In genomic region chr12:72303624-72304346, GRCm38 (mm10) we compare ENCODE assay signal across 14 mouse cellular contexts.
DNase-seq lines count a peak whose midpoint lies in the region; ATAC-seq and TF ChIP-seq lines count a peak whose summit lies in the region.
"Had no signal": no experiment of that assay in that cellular context is flagged by ENCODE, and none has a peak within 500 bp of the region (broad histone marks: within the 10 kb centered on the region; RNA-seq: fewer than 3 reads in every experiment).

No protein-coding gene starts in this region.

- no peak for TF ChIP-seq EP300 in stomach, postnatal 0 days (optimal IDR thresholded peaks at IDR 0.05)
- TF ChIP-seq EP300 in lung, postnatal 0 days (IDR thresholded peaks at IDR 0.05), result no peak

- peaks cover 10% of the 10 kb centered on the region; the same call in 1 of the 2 replicates for H3K9me3 ChIP-seq in midbrain, embryonic 10.5 days (replicated peaks)
- no peaks in the 10 kb centered on the region for H3K9me3 ChIP-seq in midbrain, embryonic 13.5 days
- no peaks in the 10 kb centered on the region for H3K9me3 ChIP-seq in forebrain, embryonic 16.5 days (ENCODE audit: control insufficient read depth, low read length)
- H3K9me3 ChIP-seq in limb, embryonic 13.5 days, result 0 out of 2 replicates have a peak, but pooled peaks cover 4% of the 10 kb centered on the region
- H3K9me3 ChIP-seq in stomach, postnatal 0 days (ENCODE audit: control insufficient read depth, low read length), result no peaks in the 10 kb centered on the region
- no peaks in the 10 kb centered on the region for H3K9me3 ChIP-seq in lung, postnatal 0 days (ENCODE audit: low read length)
- H3K9me3 ChIP-seq: liver, embryonic 15.5 days had no signal

- ATAC-seq in midbrain, embryonic 13.5 days, result no peak
- 0 out of 2 replicates have a peak, but pooled peaks have one; percentile 18 for ATAC-seq in forebrain, embryonic 16.5 days
- ATAC-seq in limb, embryonic 13.5 days (ENCODE audit: low FRiP score, low read depth), result no peak
- ATAC-seq in stomach, postnatal 0 days (ENCODE audit: low FRiP score, low TSS enrichment), result no peak
- no peak for ATAC-seq in lung, postnatal 0 days

- H3K27ac ChIP-seq in midbrain, embryonic 10.5 days (replicated peaks), result peak overlapping the region; percentile 61
- no peak overlapping the region for H3K27ac ChIP-seq in midbrain, embryonic 13.5 days
- no peak overlapping the region for H3K27ac ChIP-seq in forebrain, embryonic 16.5 days (ENCODE audit: low read length)
- no peak overlapping the region for H3K27ac ChIP-seq in limb, embryonic 13.5 days
- no peak overlapping the region for H3K27ac ChIP-seq in stomach, postnatal 0 days (replicated peaks)
- H3K27ac ChIP-seq in lung, postnatal 0 days (ENCODE audit: low read length), result no peak overlapping the region
- H3K27ac ChIP-seq: liver, embryonic 15.5 days had no signal

- no peak for TF ChIP-seq CTCF in stomach, postnatal 0 days (IDR thresholded peaks at IDR 0.05; ENCODE audit: low read depth)
- TF ChIP-seq CTCF in lung, postnatal 0 days (IDR thresholded peaks at IDR 0.05), result no peak

- H3K4me3 ChIP-seq in midbrain, embryonic 10.5 days, result peak overlapping the region; percentile 14; the same call in 1 of the 2 replicates
- no peak overlapping the region for H3K4me3 ChIP-seq in midbrain, embryonic 13.5 days (replicated peaks)
- H3K4me3 ChIP-seq in forebrain, embryonic 16.5 days (replicated peaks; ENCODE audit: low read length), result no peak overlapping the region
- no peak overlapping the region for H3K4me3 ChIP-seq in limb, embryonic 13.5 days
- no peak overlapping the region for H3K4me3 ChIP-seq in stomach, postnatal 0 days (ENCODE audit: low read depth, low read length)
- H3K4me3 ChIP-seq in lung, postnatal 0 days (ENCODE audit: low read depth, low read length), result no peak overlapping the region
- H3K4me3 ChIP-seq: liver, embryonic 15.5 days had no signal

- no peak overlapping the region for H3K4me2 ChIP-seq in midbrain, embryonic 13.5 days (replicated peaks)
- no peak overlapping the region for H3K4me2 ChIP-seq in forebrain, embryonic 16.5 days (ENCODE audit: low read length)
- 0 out of 2 replicates have a peak overlapping the region, but pooled peaks have one; percentile 4 for H3K4me2 ChIP-seq in limb, embryonic 13.5 days (replicated peaks)
- no peak overlapping the region for H3K4me2 ChIP-seq in stomach, postnatal 0 days (replicated peaks; ENCODE audit: low read depth)
- no peak overlapping the region for H3K4me2 ChIP-seq in lung, postnatal 0 days (replicated peaks; ENCODE audit: low read depth, low read length)
- H3K4me2 ChIP-seq: liver, embryonic 15.5 days had no signal

- H3K9ac ChIP-seq in midbrain, embryonic 13.5 days (replicated peaks), result no peak overlapping the region
- no peak overlapping the region for H3K9ac ChIP-seq in forebrain, embryonic 16.5 days (replicated peaks; ENCODE audit: low read depth, low read length)
- no peak overlapping the region for H3K9ac ChIP-seq in limb, embryonic 13.5 days
- H3K9ac ChIP-seq in stomach, postnatal 0 days (ENCODE audit: low read length), result no peak overlapping the region
- no peak overlapping the region for H3K9ac ChIP-seq in lung, postnatal 0 days (replicated peaks; ENCODE audit: low read depth)
- H3K9ac ChIP-seq: liver, embryonic 15.5 days had no signal

- H3K4me1 ChIP-seq in midbrain, embryonic 10.5 days, result peaks cover 34% of the 10 kb centered on the region
- peaks cover 31% of the 10 kb centered on the region for H3K4me1 ChIP-seq in midbrain, embryonic 13.5 days (replicated peaks)
- peaks cover 17% of the 10 kb centered on the region for H3K4me1 ChIP-seq in forebrain, embryonic 16.5 days (replicated peaks; ENCODE audit: control insufficient read depth, insufficient read depth, low read length)
- H3K4me1 ChIP-seq in limb, embryonic 13.5 days, result 0 out of 2 replicates have a peak, but pooled peaks cover 4% of the 10 kb centered on the region
- no peaks in the 10 kb centered on the region for H3K4me1 ChIP-seq in stomach, postnatal 0 days (replicated peaks; ENCODE audit: control insufficient read depth, insufficient read depth)
- H3K4me1 ChIP-seq in lung, postnatal 0 days (ENCODE audit: insufficient read depth, low read depth, low read length), result no peaks in the 10 kb centered on the region
- H3K4me1 ChIP-seq: liver, embryonic 15.5 days had no signal

- peak; percentile 35 for DNase-seq in embryo, embryonic 10 days (ENCODE audit: low spot score)
- no peak for DNase-seq in embryo, embryonic 9.5 days (ENCODE audit: extremely low spot score)
- no peak for DNase-seq in midbrain, embryonic 10.5 days (ENCODE audit: low spot score)
- no peak for DNase-seq in stomach, postnatal 0 days (ENCODE audit: low spot score)
- DNase-seq in lung, postnatal 0 days (ENCODE audit: low spot score), result no peak
- DNase-seq: adrenal gland, postnatal 25 days; gastrocnemius, postnatal 25 days; heart, postnatal 10 days; kidney, adult 2 months; lung, postnatal 36 days had no signal

- H3K27me3 ChIP-seq in midbrain, embryonic 10.5 days (ENCODE audit: low read depth, poor library complexity, severe bottlenecking), result no peaks in the 10 kb centered on the region
- no peaks in the 10 kb centered on the region for H3K27me3 ChIP-seq in midbrain, embryonic 13.5 days
- H3K27me3 ChIP-seq in forebrain, embryonic 16.5 days (replicated peaks; ENCODE audit: control insufficient read depth, insufficient read depth, low read length), result no peaks in the 10 kb centered on the region
- peaks cover 8% of the 10 kb centered on the region; the same call in 1 of the 2 replicates for H3K27me3 ChIP-seq in limb, embryonic 13.5 days
- no peaks in the 10 kb centered on the region for H3K27me3 ChIP-seq in stomach, postnatal 0 days (ENCODE audit: control insufficient read depth, insufficient read depth, low read length)
- no peaks in the 10 kb centered on the region for H3K27me3 ChIP-seq in lung, postnatal 0 days (replicated peaks; ENCODE audit: insufficient read depth, low read length)
- H3K27me3 ChIP-seq: liver, embryonic 15.5 days had no signal

- peaks cover 10% of the 10 kb centered on the region for H3K36me3 ChIP-seq in midbrain, embryonic 10.5 days
- H3K36me3 ChIP-seq in midbrain, embryonic 13.5 days, result peaks cover 15% of the 10 kb centered on the region
- H3K36me3 ChIP-seq in forebrain, embryonic 16.5 days (ENCODE audit: control insufficient read depth, insufficient read depth), result no peaks in the 10 kb centered on the region
- no peaks in the 10 kb centered on the region for H3K36me3 ChIP-seq in limb, embryonic 13.5 days
- no peaks in the 10 kb centered on the region for H3K36me3 ChIP-seq in stomach, postnatal 0 days (ENCODE audit: control insufficient read depth, insufficient read depth, low read length)
- H3K36me3 ChIP-seq in lung, postnatal 0 days (ENCODE audit: insufficient read depth, low read length), result no peaks in the 10 kb centered on the region
- H3K36me3 ChIP-seq: liver, embryonic 15.5 days had no signal

- WGBS in midbrain, embryonic 10.5 days, result 77% methylated on average over 37 of the region's 37 CpGs
- 73% methylated on average over 37 of the region's 37 CpGs for WGBS in midbrain, embryonic 13.5 days
- 76% methylated on average over 37 of the region's 37 CpGs for WGBS in forebrain, embryonic 16.5 days
- WGBS in limb, embryonic 13.5 days, result 74% methylated on average over 37 of the region's 37 CpGs
- WGBS in stomach, postnatal 0 days, result 69% methylated on average over 37 of the region's 37 CpGs
- 72% methylated on average over 37 of the region's 37 CpGs for WGBS in lung, postnatal 0 days
